Mouse (Mus musculus): ENCODE data around the gene Khk.
A peak's percentile ranks its signal among the peaks of the same experiment; 100 is the strongest.
"Not testable (repeated sequence)": the region's sequence is repeated elsewhere in the genome, so short reads cannot be mapped to it uniquely, and the experiment has no call there.

Khk gene

GRCm38 (mm10) chr5:30921256-30922033 is at the start of gene Khk:
Gene Khk (plus strand): TSS chr5:30921431.
- DNase-seq (ENCODE audit: low spot score), result peak; percentile 79

DNA sequence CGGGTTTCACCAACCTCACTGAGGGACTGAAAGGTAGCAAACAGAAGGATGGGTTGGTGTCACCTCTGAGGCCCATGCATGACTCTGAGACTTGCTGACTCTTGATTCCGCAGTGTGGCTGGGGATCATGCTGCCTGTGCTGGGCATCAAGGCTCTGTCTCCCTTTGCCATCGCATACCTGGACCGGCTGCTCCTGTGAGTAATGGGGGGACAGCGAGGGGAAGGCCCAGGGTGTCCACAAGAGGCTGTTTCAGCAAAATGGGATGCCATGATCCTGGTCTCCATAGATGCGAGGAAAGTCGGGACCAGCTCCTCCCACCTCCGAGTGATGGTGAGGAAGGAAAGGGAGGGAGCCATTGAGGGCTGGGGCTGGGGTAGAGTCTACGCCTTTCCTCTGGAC is 48.7 kb upstream of the Khk start:
- DNase-seq (ENCODE audit: low spot score), result no peak

- no peak for DNase-seq (ENCODE audit: low spot score)
Observed at GRCm38 (mm10) chr5:30874365-30874764, 46.9 kb upstream of the Khk start.

DNA sequence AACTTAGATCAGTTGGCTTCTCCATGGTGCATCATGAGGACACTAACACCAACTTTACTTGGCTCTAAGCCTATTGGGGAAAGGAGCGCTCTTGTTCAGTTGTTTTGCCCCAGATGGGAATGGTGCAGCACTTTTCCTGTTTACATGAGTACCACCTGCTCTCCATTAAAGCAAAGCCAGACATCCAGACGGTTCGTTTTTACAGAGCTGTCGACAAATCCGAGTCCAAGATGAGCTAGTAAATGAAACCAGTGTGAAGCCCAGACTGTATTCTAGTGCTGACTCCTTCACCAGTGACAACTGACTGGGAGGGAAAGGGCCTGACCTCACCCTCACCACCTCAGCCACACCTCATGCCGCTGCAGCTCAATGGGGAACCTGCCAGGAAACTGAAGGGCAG is 42.6 kb upstream of the Khk start:
- no peak for DNase-seq (ENCODE audit: low spot score)

- DNase-seq (ENCODE audit: low spot score), result no peak
Observed at GRCm38 (mm10) chr5:30879347-30879943, 41.8 kb upstream of the Khk start.

DNA sequence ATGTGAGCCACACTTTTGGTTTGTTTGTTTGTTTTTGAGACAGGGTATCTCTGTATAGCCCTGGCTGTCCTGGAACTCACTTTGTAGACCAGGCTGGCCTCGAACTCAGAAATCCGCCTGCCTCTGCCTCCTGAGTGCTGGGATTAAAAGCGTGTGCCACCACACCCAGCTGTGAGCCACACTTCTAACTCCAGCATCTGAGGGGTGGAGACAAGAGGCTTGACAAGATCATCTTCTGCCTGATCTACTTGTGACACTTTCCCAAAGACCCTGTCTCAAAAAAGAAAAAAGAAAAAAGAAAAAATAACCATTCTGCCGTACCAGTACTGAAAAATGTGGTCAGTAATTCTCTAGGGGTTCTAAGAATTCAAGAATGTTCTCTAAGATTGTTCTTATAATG is 39.4 kb upstream of the Khk start:
- not testable (repeated sequence) for DNase-seq (ENCODE audit: low spot score)

DNA sequence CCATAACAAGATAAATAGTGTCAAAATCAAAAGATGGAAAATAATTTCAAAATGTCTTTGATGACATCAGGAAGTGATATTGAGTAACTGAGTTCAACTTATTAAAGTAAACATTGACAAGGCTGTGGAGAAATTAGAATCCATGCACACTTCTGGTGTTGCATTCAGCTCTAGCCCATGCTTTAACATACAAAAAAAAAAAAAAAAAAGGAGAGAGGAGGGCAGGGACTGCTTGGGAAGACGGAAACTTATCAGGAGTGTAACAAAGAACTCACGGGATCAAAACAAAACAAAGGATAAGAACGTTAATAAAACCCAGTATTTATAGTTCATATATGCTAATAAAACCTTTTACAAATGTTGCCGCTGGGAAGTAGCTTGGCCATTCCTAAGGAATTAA is 35.0 kb upstream of the Khk start:
- DNase-seq (ENCODE audit: low spot score), result no peak

DNA sequence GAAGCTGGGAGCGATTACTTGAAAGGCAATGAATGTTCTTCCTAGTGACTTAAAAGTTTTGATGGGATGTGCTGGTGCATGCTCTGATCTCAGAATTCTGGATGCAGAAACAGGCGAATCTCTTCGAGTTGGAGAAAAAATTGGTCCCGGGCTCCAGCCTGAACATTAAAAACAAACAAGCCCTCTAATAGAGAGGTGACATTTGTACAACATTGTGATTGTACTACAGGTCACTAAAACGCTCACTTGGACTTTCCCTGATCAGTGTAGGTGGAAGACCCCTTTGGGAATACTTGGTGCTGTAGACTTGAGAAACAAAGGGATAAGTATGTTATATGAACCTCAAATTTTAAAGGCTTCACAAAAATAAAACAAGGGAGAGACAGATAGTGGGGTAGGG is 34.5 kb upstream of the Khk start:
- DNase-seq (ENCODE audit: low spot score), result no peak

- DNase-seq (ENCODE audit: low spot score), result no peak
Observed at GRCm38 (mm10) chr5:30887331-30887761, 33.9 kb upstream of the Khk start.

GRCm38 (mm10) chr5:30887858-30888336 is 33.3 kb upstream of the Khk start:
- DNase-seq (ENCODE audit: low spot score), result peak; percentile 92

GRCm38 (mm10) chr5:30888337-30889087 is 32.7 kb upstream of the Khk start, which contains the start of gene Agbl5:
Gene Agbl5 (plus strand): TSS chr5:30888694.
- DNase-seq (ENCODE audit: low spot score), result peak; percentile 97

DNA sequence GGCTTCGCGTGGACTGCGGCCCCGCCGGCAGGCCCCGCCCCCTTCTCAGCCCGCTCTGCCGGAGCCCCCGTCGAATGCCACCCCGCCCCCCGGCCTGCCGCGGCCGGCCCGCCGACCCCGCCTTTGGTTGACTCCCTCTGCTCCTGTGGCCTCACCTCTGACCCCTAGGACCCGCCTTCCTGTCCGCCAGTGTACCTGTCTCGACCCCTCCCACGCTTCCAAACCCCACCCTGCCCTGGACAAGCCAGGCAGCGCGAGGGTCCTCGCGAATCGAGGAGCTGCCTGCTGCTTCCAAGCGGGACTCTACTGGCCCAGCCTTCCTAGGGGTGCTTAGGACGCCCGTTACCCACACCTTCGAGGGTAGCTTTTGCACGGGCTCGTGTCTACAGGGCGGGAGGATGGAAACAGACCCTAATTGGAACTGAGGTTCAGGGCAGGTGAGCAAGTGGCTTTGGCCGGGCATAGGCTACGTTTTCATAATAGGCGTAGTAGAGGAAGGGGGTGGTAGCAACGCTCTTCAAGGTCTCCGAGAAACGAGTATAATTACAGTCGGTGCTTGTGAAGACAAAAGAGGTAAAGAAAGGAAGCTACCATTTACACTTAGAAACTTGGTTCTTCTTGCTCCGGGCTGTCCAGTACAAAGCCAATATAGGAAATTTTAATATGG is 32.0 kb upstream of the Khk start:
- DNase-seq (ENCODE audit: low spot score), result no peak

DNA sequence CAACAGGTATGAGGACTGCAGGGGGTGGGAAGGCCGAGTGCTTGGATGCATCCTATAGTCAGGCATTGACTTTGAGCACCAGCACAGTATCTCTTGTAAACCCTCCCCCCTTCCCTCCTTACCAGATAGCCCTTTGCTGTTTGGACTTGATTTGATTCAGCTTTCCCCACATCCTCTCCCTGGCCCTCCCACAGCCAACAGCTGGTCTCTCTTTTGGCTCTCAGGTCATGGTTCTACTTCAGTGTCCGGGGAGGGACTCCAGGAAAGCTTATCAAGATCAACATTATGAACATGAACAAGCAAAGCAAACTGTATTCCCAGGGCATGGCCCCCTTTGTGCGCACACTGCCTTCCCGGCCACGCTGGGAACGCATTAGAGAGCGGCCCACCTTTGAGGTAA is 30.9 kb upstream of the Khk start:
- no peak for DNase-seq (ENCODE audit: low spot score)

GRCm38 (mm10) chr5:30901860-30902259 is 19.4 kb upstream of the Khk start:
- DNase-seq (ENCODE audit: low spot score), result no peak

DNA sequence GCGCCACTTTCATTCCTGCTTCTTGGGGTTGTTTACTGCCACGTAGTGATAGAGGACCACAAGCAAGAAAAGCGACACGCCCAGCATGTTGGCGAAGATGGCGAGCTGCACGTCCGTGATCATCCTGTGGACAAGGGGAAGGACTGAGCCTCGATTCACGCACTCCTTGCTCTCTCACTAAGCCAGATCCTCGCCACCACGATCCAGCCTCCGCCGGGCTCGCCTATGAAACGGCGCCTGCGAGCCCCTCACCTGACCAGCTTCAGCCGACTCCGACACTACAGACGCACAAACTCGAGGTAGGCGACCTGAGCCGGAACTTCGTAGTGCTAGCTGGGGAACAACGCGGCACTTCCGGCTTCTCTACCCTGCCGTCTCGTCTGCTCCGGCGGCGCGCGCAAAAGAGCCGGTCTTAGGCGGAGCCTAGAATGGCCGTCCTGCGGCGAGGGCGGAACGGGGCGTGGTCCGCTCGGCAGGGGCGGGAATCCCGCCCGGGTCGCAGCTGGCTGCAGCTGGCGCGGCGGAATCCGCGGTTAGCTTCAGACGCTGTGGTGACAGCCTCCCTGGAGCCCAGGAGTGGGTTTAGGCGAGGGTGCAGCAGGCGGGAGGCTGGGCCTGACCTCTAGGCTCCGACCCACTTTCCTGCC is 13.7 kb upstream of the Khk start, which contains the start of gene Ost4:
Gene Ost4, minus strand, starts transcription at position 376 of the 647 bp plus-strand sequence.
- peak; percentile 87 for DNase-seq (ENCODE audit: low spot score)

GRCm38 (mm10) chr5:30908426-30909299 is 12.6 kb upstream of the Khk start:
- DNase-seq (ENCODE audit: low spot score), result no peak

GRCm38 (mm10) chr5:30909300-30909659 is 12.0 kb upstream of the Khk start:
- no peak for DNase-seq (ENCODE audit: low spot score)

DNA sequence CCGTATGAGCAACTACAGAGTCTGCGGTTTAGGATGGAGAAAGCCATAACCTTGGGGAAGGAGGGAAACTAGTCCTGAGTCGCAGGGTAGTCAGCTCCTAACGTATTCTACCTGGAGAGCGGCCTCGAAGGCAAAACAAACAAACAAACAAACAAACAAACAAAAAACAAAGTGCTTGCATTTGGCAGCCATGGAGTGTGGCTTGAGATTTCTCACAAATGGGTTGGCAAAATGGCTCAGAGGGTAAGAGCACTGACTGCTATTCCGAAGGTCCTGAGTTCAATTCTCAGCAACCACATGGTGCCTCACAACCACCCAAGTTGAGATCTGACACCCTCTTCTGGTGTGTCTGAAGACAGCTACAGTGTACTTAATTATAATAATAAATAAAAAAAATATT is 11.4 kb upstream of the Khk start:
- DNase-seq (ENCODE audit: low spot score), result no peak

DNA sequence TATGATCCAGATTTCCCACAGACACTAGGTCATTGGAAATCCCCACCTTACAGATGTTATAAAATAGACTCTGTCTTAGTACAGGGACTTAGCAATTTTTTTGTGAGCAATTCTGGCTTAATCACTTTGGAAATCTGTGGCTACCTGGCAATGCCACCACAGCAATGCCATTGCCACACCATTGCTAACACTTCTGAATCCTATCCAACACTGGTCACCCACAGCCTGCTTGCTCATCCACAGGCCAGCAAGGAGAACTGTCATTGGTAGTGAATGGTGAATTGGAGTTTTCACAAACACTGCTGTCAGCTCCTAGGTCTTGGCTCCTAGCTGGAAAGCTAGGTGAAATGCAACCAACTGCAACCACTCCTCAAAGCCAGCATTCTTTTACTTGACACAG is 10.8 kb upstream of the Khk start:
- DNase-seq (ENCODE audit: low spot score), result no peak

DNA sequence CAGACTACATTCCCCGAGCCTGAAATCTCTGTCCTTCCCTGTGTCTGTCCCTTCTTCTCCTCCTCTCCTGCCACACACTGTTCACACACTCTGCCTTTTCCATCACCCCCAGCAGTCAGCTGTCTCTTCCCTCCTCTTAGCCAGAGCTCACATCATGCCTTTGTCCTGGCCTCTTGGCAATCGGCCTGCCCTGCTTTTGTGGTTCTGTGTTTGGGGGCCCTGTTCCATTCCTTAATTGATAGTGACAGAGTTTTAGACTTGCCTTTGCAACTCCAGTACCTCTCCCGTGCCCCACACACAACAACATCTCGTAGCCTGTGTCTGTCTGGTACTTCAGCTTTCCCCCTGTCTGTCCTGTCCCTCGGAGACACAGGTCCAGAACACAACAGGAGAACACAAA is 9.1 kb upstream of the Khk start:
- DNase-seq (ENCODE audit: low spot score), result no peak

Data from layer of hippocampus, adult 9-10 months (tissue).